Mouse (Mus musculus) embryonic facial prominence, embryonic 11.5 days (tissue): ENCODE results near the gene Zfp568. TPM values are rescaled to one million over a fixed set of nuclear protein-coding genes. Genes with fewer than 3 reads are reported as not detected.

ENCODE experiments used
- ATAC-seq: fragments of 200-750 bp; cut with Nextera tagmentation; replicated peaks from 2 replicates; pipeline ENCODE4 v1.8.0; 2017; ENCODE audit warnings: low read depth; ENCODE audit not compliant: insufficient number of reproducible peaks, low FRiP score, low TSS enrichment
- DNase-seq: peaks from one replicate; pipeline ENCODE4 v3.0.0-alpha.2; 2015; ENCODE audit warnings: low spot score
- H3K27ac ChIP-seq: fragments of 300-500 bp; sonication (generic); replicated peaks from 2 replicates; pipeline ENCODE4 v1.5.1; 2014; ENCODE audit warnings: mild to moderate bottlenecking, low read depth, low read length, control low read depth
- H3K27me3 ChIP-seq: fragments of 300-500 bp; sonication (generic); 2 replicates; pipeline ENCODE4 v1.6.1; 2014; ENCODE audit warnings: mild to moderate bottlenecking, low read length, moderate library complexity, mixed read lengths; ENCODE audit not compliant: control insufficient read depth, insufficient read depth
- H3K36me3 ChIP-seq: fragments of 300-500 bp; sonication (generic); replicated peaks from 2 replicates; pipeline ENCODE4 v1.6.1; 2014; ENCODE audit warnings: low read depth, mild to moderate bottlenecking, low read length, moderate library complexity, mixed read lengths; ENCODE audit not compliant: control insufficient read depth, insufficient read depth
- H3K4me1 ChIP-seq: fragments of 300-500 bp; sonication (generic); 2 replicates; pipeline ENCODE4 v1.6.1; 2014; ENCODE audit warnings: low read length, mixed read lengths; ENCODE audit not compliant: control insufficient read depth, insufficient read depth
- H3K4me2 ChIP-seq: fragments of 300-500 bp; sonication (generic); 2 replicates; pipeline ENCODE4 v1.6.1; 2014; ENCODE audit warnings: low read depth, mild to moderate bottlenecking, control low read depth, low read length, moderate library complexity
- H3K4me3 ChIP-seq: fragments of 300-500 bp; sonication (generic); 2 replicates; pipeline ENCODE4 v1.5.1; 2014; ENCODE audit warnings: low read depth, low read length, control low read depth
- H3K9ac ChIP-seq: fragments of 300-500 bp; sonication (generic); replicated peaks from 2 replicates; pipeline ENCODE4 v1.6.1; 2014; ENCODE audit warnings: mild to moderate bottlenecking, control low read depth, low read length
- H3K9me3 ChIP-seq: fragments of 300-500 bp; sonication (generic); replicated peaks from 2 replicates; pipeline ENCODE4 v1.6.1; 2016; ENCODE audit warnings: mild to moderate bottlenecking, low read length, inconsistent platforms, mixed read lengths; ENCODE audit not compliant: control insufficient read depth
- WGBS: fragments of 180-500 bp; shearing (Covaris S2); extraction: QIAGEN DNeasy Blood & Tissue Kit; methylation state at CpG from one replicate; pipeline ENCODE4 v1.1.7; 2014; 5-methylcytosine and 5-hydroxymethylcytosine counted together
- polyA plus RNA-seq: library from polyadenylated mRNA; unstranded; fragments of >200 nt; fragmentation: Nextera tagmentation; extraction: Ambion mirVana; gene quantifications from 2 replicates; pipeline ENCODE4 v1.2.1, GENCODE M21; 2014

Zfp568 gene
- polyA plus RNA-seq, 1 experiment from 2014 or later: 19.5 TPM

DNA sequence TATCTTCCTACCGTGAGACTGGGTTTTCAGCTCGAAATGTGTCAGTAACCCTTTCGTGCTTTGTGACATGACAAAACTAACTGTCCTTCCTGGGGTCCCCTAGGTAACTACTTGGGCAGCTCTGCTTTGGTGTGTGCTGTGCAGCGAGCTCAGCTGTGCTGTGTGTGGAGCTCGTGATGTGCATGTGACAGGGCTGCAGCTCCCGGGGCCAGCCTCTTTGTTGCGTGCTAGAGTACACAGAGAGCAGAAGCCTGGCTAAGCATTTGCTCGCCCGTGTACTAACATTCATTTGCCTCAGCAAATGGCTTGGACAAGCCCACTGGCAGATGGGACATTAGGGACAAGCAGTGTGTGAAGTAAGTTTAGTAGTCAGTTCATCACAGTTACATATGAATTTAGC lies 9.6 kb downstream of the Zfp568 start:
- Histone ChIP-seq H3K9me3 (no peaks in the 10 kb centered on the region), H3K9ac (no peak overlapping the region), H3K4me1 (no peaks in the 10 kb centered on the region), H3K4me2 (no peak overlapping the region), H3K36me3 (peaks cover 20% of the 10 kb centered on the region), H3K27ac (no peak overlapping the region), H3K27me3 (no peaks in the 10 kb centered on the region), H3K4me3 (no peak overlapping the region)
- no peak for DNase-seq
- no peak for ATAC-seq
- 95% methylated on average over 9 of the region's 9 CpGs for WGBS

DNA sequence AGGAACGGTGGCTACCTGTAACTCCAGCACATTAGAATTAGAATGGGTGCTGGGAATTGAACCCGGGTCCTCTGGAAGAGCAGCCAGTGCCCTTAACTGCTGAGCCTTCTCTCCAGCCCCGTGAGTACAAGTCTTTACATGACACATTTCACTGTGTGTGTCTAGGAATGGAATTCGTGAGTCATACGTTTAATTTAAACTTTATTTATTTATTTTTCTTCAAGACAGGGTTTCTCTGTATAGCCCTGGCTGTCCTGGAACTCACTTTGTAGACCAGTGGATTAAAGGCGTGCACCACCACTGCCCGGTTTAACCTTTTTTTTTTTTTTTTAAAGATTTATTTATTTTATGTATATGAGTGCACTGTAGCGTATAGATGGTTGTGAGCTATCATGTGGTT lies 11.4 kb downstream of the Zfp568 start:
- Histone ChIP-seq H3K9me3 (no peaks in the 10 kb centered on the region), H3K4me2 (no peak overlapping the region), H3K9ac (no peak overlapping the region), H3K27ac (no peak overlapping the region), H3K36me3 (peaks cover 22% of the 10 kb centered on the region), H3K4me3 (no peak overlapping the region), H3K27me3 (no peaks in the 10 kb centered on the region), H3K4me1 (no peaks in the 10 kb centered on the region)
- ATAC-seq (no peak), DNase-seq (no peak)
- WGBS: 90% methylated on average over 8 of the region's 8 CpGs

GRCm38 (mm10) chr7:30000601-30001000 lies 16.8 kb downstream of the Zfp568 start:
- DNase-seq: no peak
- Histone ChIP-seq H3K9ac (no peak overlapping the region), H3K4me1 (no peaks in the 10 kb centered on the region), H3K27ac (no peak overlapping the region), H3K4me2 (no peak overlapping the region), H3K9me3 (no peaks in the 10 kb centered on the region), H3K4me3 (no peak overlapping the region), H3K36me3 (peaks cover 10% of the 10 kb centered on the region), H3K27me3 (no peaks in the 10 kb centered on the region)
- 88% methylated on average over 5 of the region's 5 CpGs for WGBS
- no peak for ATAC-seq

GRCm38 (mm10) chr7:30007601-30008000 lies 23.8 kb downstream of the Zfp568 start:
- ATAC-seq (no peak), DNase-seq (no peak)
- Histone ChIP-seq H3K4me2 (no peak overlapping the region), H3K4me1 (no peaks in the 10 kb centered on the region; the same call in 1 of the 2 replicates), H3K27me3 (no peaks in the 10 kb centered on the region), H3K27ac (peak overlapping the region; percentile 79; the same call in 1 of the 2 replicates), H3K4me3 (no peak overlapping the region), H3K36me3 (no peaks in the 10 kb centered on the region), H3K9me3 (no peaks in the 10 kb centered on the region), H3K9ac (no peak overlapping the region)
- 88% methylated on average over 1 of the region's 1 CpGs for WGBS

DNA sequence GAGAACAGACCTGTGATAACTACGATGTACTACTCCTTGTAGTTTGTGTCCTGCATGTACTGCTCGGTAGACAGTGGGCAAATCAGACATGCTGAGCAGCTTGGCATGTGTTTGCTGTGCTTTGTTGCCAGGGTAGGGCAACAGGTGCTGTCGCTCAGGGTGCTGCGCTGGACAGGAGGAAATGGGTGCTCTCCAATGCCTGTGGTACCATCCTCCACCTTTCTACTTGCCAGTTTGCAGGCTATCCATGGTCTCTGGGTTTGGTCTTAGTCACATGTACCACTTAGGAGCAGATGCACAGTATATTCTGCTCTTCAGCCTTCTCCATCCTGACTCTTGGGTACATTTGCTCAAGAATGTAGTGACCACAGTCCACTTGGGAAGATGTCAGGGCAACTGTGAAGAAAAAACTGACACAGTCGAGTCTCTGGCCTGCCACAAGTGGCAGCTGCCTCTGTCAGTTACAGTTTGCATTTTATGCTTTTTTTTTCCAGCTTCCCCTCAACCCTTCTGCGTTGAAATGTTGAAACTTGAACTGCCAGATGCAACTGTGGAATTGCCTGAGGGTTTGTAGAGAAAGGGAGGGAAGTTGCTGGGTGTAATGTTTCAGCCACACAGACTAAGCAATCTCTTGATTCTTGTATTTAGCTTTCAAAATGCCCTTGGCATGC lies 24.4 kb downstream of the Zfp568 start:
- 60% methylated on average over 6 of the region's 6 CpGs for WGBS
- 0 out of 2 replicates have a peak, but pooled peaks have one; percentile 27 for ATAC-seq
- H3K9me3 ChIP-seq: no peaks in the 10 kb centered on the region
- no peaks in the 10 kb centered on the region for H3K27me3 ChIP-seq
- no peak overlapping the region for H3K4me3 ChIP-seq
- 0 out of 2 replicates have a peak overlapping the region, but pooled peaks have one; percentile 6 for H3K9ac ChIP-seq
- no peaks in the 10 kb centered on the region; the same call in 1 of the 2 replicates for H3K4me1 ChIP-seq
- peak overlapping the region; percentile 79 for H3K27ac ChIP-seq
- no peak overlapping the region for H3K4me2 ChIP-seq
- peaks cover 2% of the 10 kb centered on the region; the same call in 1 of the 2 replicates for H3K36me3 ChIP-seq
- peak; percentile 72 for DNase-seq

DNA sequence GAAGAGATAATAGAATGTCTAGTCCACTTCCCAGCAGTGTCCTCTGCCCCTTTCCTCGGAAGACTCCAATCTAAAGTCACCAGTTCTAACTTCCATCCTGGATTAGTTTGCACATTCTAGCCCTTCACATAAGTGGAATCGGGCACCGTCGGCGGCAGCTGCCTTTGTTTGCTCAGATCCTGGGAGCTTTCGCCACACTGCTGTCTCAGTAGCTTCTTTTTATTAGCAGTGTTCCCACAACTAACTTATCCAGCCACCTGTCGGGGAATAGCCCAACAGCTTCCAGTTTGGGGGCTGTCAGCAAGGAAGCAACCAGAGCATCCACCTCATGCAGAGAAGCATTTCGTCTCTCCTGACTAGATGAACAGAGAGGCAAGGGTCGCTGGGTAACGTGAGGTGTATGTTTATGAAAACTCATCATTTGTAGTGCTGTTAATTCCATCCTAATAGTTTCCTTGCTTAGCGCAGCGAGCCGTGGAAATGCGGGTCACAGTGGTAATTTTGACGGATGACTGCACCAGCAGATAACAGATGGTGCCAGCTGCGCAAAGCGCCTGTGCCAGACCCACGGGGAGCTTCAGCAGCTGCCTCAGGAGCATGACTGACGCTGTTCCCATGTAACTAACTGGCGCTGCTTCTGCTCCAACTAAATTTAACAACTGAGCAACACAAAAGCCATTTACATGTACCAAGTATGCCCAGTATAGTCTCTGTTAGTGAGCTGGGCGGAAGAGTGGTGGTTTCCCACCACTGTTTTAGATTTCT lies 25.7 kb downstream of the Zfp568 start:
- no peaks in the 10 kb centered on the region for H3K9me3 ChIP-seq
- H3K4me3 ChIP-seq: no peak overlapping the region
- no peak overlapping the region for H3K27ac ChIP-seq
- peaks cover 8% of the 10 kb centered on the region; the same call in 1 of the 2 replicates for H3K36me3 ChIP-seq
- no peak overlapping the region for H3K4me2 ChIP-seq
- H3K27me3 ChIP-seq: no peaks in the 10 kb centered on the region
- no peaks in the 10 kb centered on the region; the same call in 1 of the 2 replicates for H3K4me1 ChIP-seq
- H3K9ac ChIP-seq: no peak overlapping the region
- DNase-seq: no peak
- 78% methylated on average over 21 of the region's 21 CpGs for WGBS
- no peak for ATAC-seq

GRCm38 (mm10) chr7:30010551-30011195 lies 26.9 kb downstream of the Zfp568 start:
- Histone ChIP-seq H3K9me3 (no peaks in the 10 kb centered on the region), H3K9ac (no peak overlapping the region), H3K27ac (no peak overlapping the region), H3K4me2 (no peak overlapping the region), H3K36me3 (peaks cover 8% of the 10 kb centered on the region; the same call in 1 of the 2 replicates), H3K4me1 (no peaks in the 10 kb centered on the region; the same call in 1 of the 2 replicates), H3K4me3 (no peak overlapping the region), H3K27me3 (no peaks in the 10 kb centered on the region)
- DNase-seq (no peak), ATAC-seq (no peak)
- WGBS: 80% methylated on average over 10 of the region's 10 CpGs
